Mouse (Mus musculus): ENCODE data around the gene Senp2. TPM values are rescaled to one million over a fixed set of nuclear protein-coding genes. Genes with fewer than 3 reads are reported as not detected.

The Senp2 gene
- polyA plus RNA-seq, 1 experiment, result 8.2 TPM

DNA sequence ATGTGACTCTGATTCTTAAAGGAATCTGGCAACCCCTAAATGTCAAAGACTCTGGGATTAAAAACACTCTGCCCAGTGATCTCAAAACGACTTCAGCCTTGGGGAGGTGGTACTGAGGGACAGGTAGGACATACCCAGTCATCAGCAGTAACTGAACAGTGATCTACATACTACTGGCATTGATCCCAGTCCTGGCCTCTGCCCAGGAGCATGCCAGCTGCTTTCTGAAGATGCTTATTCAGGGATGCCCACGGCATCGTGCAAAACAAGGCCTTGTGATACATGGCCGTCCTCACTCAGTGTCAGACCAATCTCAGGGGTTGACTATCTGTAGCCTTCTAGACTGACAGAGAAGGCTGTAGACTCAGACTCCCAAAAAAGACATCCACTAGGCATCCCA lies 76.1 kb downstream of the Senp2 start:
- Histone ChIP-seq H3K27ac (ENCODE audit: insufficient read depth, low read depth, low read length) (no peak overlapping the region), H3K36me3 (ENCODE audit: control insufficient read depth, insufficient read depth, low read length) (no peaks in the 10 kb centered on the region), H3K4me1 (ENCODE audit: control insufficient read depth, insufficient read depth, low read length) (no peaks in the 10 kb centered on the region), H3K27me3 (replicated peaks; ENCODE audit: control insufficient read depth, insufficient read depth, low read length) (no peaks in the 10 kb centered on the region), H3K4me3 (ENCODE audit: insufficient read depth, low read depth, low read length) (no peak overlapping the region)
- DNase-seq, result no peak
- TF ChIP-seq POLR2A (IDR thresholded peaks at IDR 0.05; ENCODE audit: low read depth, low read length), result no peak
- no peak for TF ChIP-seq CTCF (conservative IDR thresholded peaks at IDR 0.05; ENCODE audit: insufficient read depth, insufficient read length, low read depth, low read length)
- 64% methylated on average over 4 of the region's 4 CpGs for WGBS

DNA sequence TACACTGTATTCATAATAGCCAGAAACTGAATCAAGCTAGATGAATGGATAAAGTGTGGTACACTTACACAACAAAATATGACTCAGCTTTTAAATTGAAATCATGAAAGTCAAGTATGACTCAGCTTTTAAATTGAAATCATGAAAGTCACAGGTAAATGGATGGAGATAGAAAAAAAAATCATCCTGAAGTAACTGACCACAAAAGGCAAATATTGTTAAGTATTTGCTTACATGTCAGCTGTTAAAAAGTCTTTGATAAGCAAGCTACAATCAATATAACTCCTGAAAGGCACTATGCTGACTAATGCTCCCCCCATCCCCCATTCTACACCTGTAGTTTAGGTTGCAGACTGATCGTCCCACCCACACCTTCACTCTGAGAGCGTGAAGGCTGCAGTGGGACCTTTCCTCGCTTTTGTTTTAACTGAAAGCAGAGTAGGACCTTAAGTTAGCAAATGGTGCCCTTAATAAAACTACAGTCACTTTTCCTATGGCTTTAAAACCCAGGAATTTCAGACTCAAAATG lies 82.0 kb downstream of the Senp2 start:
- DNase-seq, result no peak
- Histone ChIP-seq H3K27me3 (replicated peaks; ENCODE audit: control insufficient read depth, insufficient read depth, low read length) (no peaks in the 10 kb centered on the region), H3K36me3 (ENCODE audit: control insufficient read depth, insufficient read depth, low read length) (no peaks in the 10 kb centered on the region), H3K4me3 (ENCODE audit: insufficient read depth, low read depth, low read length) (no peak overlapping the region), H3K27ac (ENCODE audit: insufficient read depth, low read depth, low read length) (no peak overlapping the region), H3K4me1 (ENCODE audit: control insufficient read depth, insufficient read depth, low read length) (no peaks in the 10 kb centered on the region)
- WGBS, result 83% methylated on average over 3 of the region's 3 CpGs
- no peak for TF ChIP-seq CTCF (conservative IDR thresholded peaks at IDR 0.05; ENCODE audit: insufficient read depth, insufficient read length, low read depth, low read length)
- TF ChIP-seq POLR2A (IDR thresholded peaks at IDR 0.05; ENCODE audit: low read depth, low read length), result no peak

DNA sequence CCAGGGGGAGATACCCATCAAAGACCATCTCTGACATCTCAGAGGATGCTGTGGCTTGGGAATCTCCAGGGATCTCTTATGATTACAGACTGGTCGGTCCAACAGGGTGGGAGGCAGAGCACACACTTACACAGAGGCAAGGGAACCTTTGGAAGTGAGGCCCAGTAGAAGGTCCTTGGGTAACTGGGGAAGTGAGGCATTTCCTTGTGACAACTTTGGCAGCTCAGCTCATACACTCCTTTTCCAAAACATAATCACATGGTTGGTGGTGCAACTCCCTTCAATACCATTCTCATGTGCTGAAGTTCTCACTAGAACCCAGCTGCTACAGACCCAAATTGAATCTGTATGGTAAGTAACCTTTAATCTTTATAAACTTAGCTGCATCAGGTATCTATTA lies 86.5 kb downstream of the Senp2 start:
- no peak overlapping the region for H3K27ac ChIP-seq (ENCODE audit: insufficient read depth, low read depth, low read length)
- TF ChIP-seq POLR2A (IDR thresholded peaks at IDR 0.05; ENCODE audit: low read depth, low read length), result no peak
- no peak for TF ChIP-seq CTCF (conservative IDR thresholded peaks at IDR 0.05; ENCODE audit: insufficient read depth, insufficient read length, low read depth, low read length)
- 90% methylated on average over 1 of the region's 1 CpGs for WGBS
- no peaks in the 10 kb centered on the region for H3K36me3 ChIP-seq (ENCODE audit: control insufficient read depth, insufficient read depth, low read length)
- no peak overlapping the region for H3K4me3 ChIP-seq (ENCODE audit: insufficient read depth, low read depth, low read length)
- H3K4me1 ChIP-seq (ENCODE audit: control insufficient read depth, insufficient read depth, low read length), result no peaks in the 10 kb centered on the region
- H3K27me3 ChIP-seq (replicated peaks; ENCODE audit: control insufficient read depth, insufficient read depth, low read length), result no peaks in the 10 kb centered on the region
- DNase-seq, result no peak

DNA sequence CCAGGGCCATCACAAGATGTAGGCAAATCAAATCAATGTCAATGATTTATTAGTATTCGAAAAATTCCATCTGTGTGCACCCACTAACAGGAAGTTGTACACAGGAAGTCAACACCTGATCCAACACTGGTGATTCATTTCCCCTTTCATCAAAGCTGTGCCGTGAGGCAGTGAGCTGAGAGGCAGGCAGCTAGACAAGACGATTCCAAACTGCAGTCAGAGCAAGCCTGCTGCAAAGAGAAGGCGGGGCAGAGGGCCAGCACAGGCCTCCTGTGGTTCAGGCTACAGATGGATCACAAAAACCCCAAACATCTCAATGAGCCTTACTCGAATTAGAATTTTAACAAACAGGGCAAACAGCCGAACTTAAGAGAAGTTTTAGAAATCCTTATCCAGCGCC lies 88.4 kb downstream of the Senp2 start:
- Histone ChIP-seq H3K36me3 (ENCODE audit: control insufficient read depth, insufficient read depth, low read length) (no peaks in the 10 kb centered on the region), H3K4me3 (ENCODE audit: insufficient read depth, low read depth, low read length) (no peak overlapping the region), H3K27ac (ENCODE audit: insufficient read depth, low read depth, low read length) (no peak overlapping the region), H3K27me3 (replicated peaks; ENCODE audit: control insufficient read depth, insufficient read depth, low read length) (no peaks in the 10 kb centered on the region), H3K4me1 (ENCODE audit: control insufficient read depth, insufficient read depth, low read length) (no peaks in the 10 kb centered on the region)
- no peak for DNase-seq
- WGBS, result 55% methylated on average over 7 of the region's 7 CpGs
- TF ChIP-seq CTCF (conservative IDR thresholded peaks at IDR 0.05; ENCODE audit: insufficient read depth, insufficient read length, low read depth, low read length) (no peak), POLR2A (IDR thresholded peaks at IDR 0.05; ENCODE audit: low read depth, low read length) (no peak)

Other genes with a start within 250 kb of the Senp2 start
- 224 and 248 TPM in 2 replicates for gene Ehhadh, start 221.7 kb upstream of the Senp2 start, polyA plus RNA-seq (2012; rRNA removed)
- 4.6 and 4.8 TPM in 2 replicates for gene Map3k13, start 215.1 kb upstream of the Senp2 start, polyA plus RNA-seq (2012; rRNA removed)
- gene Tmem41a, start 61.9 kb upstream of the Senp2 start, polyA plus RNA-seq (2012; rRNA removed), result 15.2 and 17.5 TPM in 2 replicates
- 0.41 and 0.45 TPM in 2 replicates for gene Liph, start 13.8 kb upstream of the Senp2 start, polyA plus RNA-seq (2012; rRNA removed)
- gene Igf2bp2, start 153.8 kb downstream of the Senp2 start, polyA plus RNA-seq (2012; rRNA removed), result 2.1 and 2.3 TPM in 2 replicates